Mouse (Mus musculus): ENCODE measurements around the gene Mapk3. TPM values are rescaled to one million over a fixed set of nuclear protein-coding genes. Genes with fewer than 3 reads are reported as not detected.
"Not testable (repeated sequence)": the region's sequence is repeated elsewhere in the genome, so short reads cannot be mapped to it uniquely, and the experiment has no call there.

Mapk3 gene
- polyA plus RNA-seq, 1 experiment: 548 TPM

DNA sequence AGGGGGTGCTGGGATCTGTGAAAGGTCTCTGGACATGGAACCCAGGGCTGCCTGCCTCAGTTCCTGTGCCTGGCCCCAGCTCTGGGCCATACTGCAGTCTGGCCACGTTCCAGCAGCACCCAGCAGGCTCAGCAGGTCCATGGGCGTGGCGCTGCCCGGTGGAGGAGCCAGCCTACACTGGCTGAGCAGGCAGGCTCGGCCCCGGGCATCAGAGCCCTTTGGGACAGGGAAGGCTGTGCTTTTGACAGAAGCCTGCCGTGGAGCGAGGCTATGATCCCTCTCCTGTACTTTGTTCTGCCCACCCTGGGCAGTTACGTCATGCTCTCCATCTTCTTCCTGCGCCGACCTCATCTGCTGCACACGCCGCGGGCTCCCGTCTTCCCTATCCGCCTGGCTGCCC lies 6.8 kb downstream of the Mapk3 start, which contains the start of gene Gdpd3:
Gdpd3 (plus strand) TSS at position 134 of the 400 bp plus-strand sequence.
- no peak within 1 kb of the TSS for H3K4me3 ChIP-seq (replicated peaks; ENCODE audit: extremely low read depth, low read depth, low read length)

GRCm38 (mm10) chr7:126767001-126767400 lies 7.6 kb downstream of the Mapk3 start:
- Histone ChIP-seq H3K4me3 (replicated peaks; ENCODE audit: extremely low read depth, low read depth, low read length) (no peak overlapping the region), H3K4me1 (ENCODE audit: control insufficient read depth, insufficient read depth, low read length) (peaks cover 13% of the 10 kb centered on the region; the same call in 1 of the 2 replicates)
- 83% methylated on average over 8 of the region's 8 CpGs for WGBS
- TF ChIP-seq POLR2A (IDR thresholded peaks at IDR 0.05; ENCODE audit: borderline replicate concordance, extremely low read depth, low read depth, low read length) (no peak), CTCF (IDR thresholded peaks at IDR 0.05; ENCODE audit: insufficient read depth, low read length) (no peak)
- DNase-seq: no peak

More for the DNA sequence above, 6.8 kb downstream of the Mapk3 start, which contains the start of gene Gdpd3:
- peaks cover 16% of the 10 kb centered on the region for H3K4me1 ChIP-seq (ENCODE audit: control insufficient read depth, insufficient read depth, low read length)
- no peak for TF ChIP-seq CTCF (IDR thresholded peaks at IDR 0.05; ENCODE audit: insufficient read depth, low read length)
- TF ChIP-seq POLR2A (IDR thresholded peaks at IDR 0.05; ENCODE audit: borderline replicate concordance, extremely low read depth, low read depth, low read length): no peak
- DNase-seq: no peak
- WGBS: 77% methylated on average over 16 of the region's 16 CpGs

- H3K4me3 ChIP-seq (replicated peaks; ENCODE audit: extremely low read depth, low read depth, low read length): no peak overlapping the region
- no peak for DNase-seq
- WGBS: 67% methylated on average over 12 of the region's 12 CpGs
- TF ChIP-seq CTCF (IDR thresholded peaks at IDR 0.05; ENCODE audit: insufficient read depth, low read length) (no peak), POLR2A (IDR thresholded peaks at IDR 0.05; ENCODE audit: borderline replicate concordance, extremely low read depth, low read depth, low read length) (no peak)
- H3K4me1 ChIP-seq (ENCODE audit: control insufficient read depth, insufficient read depth, low read length): peaks cover 14% of the 10 kb centered on the region
Measured at GRCm38 (mm10) chr7:126770784-126771183, 11.4 kb downstream of the Mapk3 start.

- WGBS: 71% methylated on average over 2 of the region's 2 CpGs
Measured at GRCm38 (mm10) chr7:126773351-126773750, 13.9 kb downstream of the Mapk3 start.

DNA sequence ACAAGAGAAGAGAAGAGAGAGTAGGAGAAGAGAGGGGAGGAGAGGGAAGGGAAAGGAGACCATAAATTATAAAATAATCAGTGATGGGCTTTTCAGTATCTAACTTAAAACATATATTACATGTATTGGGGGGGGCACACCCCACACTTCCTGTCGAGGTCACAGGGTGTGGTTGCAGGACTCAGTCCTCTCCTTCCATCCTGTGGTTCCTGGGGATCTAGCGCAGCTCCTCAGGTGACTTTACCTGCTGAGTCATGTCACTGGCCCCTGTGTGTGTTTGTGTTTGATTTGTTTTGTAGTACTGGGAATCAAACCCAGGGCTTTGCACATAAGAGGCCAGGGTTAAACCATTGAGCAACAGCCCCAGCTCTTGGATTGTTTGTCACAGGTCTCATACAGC lies 15.1 kb downstream of the Mapk3 start:
- Histone ChIP-seq H3K4me1 (ENCODE audit: control insufficient read depth, insufficient read depth, low read length) (peaks cover 29% of the 10 kb centered on the region), H3K4me3 (replicated peaks; ENCODE audit: extremely low read depth, low read depth, low read length) (no peak overlapping the region)
- WGBS: 35% methylated on average over 2 of the region's 2 CpGs
- no peak for DNase-seq
- TF ChIP-seq CTCF (IDR thresholded peaks at IDR 0.05; ENCODE audit: insufficient read depth, low read length) (no peak), POLR2A (IDR thresholded peaks at IDR 0.05; ENCODE audit: borderline replicate concordance, extremely low read depth, low read depth, low read length) (no peak)

More at GRCm38 (mm10) chr7:126773351-126773750, 13.9 kb downstream of the Mapk3 start:
- peaks cover 21% of the 10 kb centered on the region for H3K4me1 ChIP-seq (ENCODE audit: control insufficient read depth, insufficient read depth, low read length)
- TF ChIP-seq POLR2A (IDR thresholded peaks at IDR 0.05; ENCODE audit: borderline replicate concordance, extremely low read depth, low read depth, low read length): no peak
- TF ChIP-seq CTCF (IDR thresholded peaks at IDR 0.05; ENCODE audit: insufficient read depth, low read length): no peak
- no peak for DNase-seq
- no peak overlapping the region for H3K4me3 ChIP-seq (replicated peaks; ENCODE audit: extremely low read depth, low read depth, low read length)

GRCm38 (mm10) chr7:126775185-126775977 lies 16.0 kb downstream of the Mapk3 start:
- WGBS: 56% methylated on average over 10 of the region's 10 CpGs
- DNase-seq: peak; percentile 41
- H3K4me1 ChIP-seq (ENCODE audit: control insufficient read depth, insufficient read depth, low read length): peaks cover 33% of the 10 kb centered on the region
- no peak for TF ChIP-seq POLR2A (IDR thresholded peaks at IDR 0.05; ENCODE audit: borderline replicate concordance, extremely low read depth, low read depth, low read length)
- peak; percentile 40; the same call in 1 of the 2 replicates for TF ChIP-seq CTCF (IDR thresholded peaks at IDR 0.05; ENCODE audit: insufficient read depth, low read length)
- H3K4me3 ChIP-seq (replicated peaks; ENCODE audit: extremely low read depth, low read depth, low read length): no peak overlapping the region

- WGBS: 56% methylated on average over 3 of the region's 3 CpGs
- no peak overlapping the region for H3K4me3 ChIP-seq (replicated peaks; ENCODE audit: extremely low read depth, low read depth, low read length)
Measured at GRCm38 (mm10) chr7:126775978-126776234, 16.5 kb downstream of the Mapk3 start.

DNA sequence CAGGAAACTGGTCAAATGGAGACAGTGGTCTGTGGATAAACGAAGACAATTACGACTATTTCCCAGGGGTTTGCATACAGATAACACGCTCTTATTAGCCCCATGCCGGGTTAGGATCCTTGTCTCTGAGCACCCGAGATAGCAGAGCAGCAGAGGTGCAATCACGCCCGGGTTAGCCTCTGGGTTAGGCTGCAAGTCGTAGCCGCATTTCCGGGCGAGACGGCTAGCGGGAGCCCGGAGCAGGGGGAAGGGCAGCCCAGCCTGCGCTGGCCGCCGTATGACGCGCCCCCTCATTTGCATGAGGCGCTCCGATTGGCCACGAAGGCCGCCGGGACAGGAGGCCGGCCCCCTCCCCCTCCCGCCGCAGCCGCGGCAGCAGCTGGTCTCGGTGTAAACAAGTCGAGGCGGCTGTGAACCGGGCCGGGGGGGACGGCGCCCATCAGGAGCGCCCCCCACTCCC lies 17.2 kb downstream of the Mapk3 start, which contains the start of gene Ypel3:
Ypel3 (plus strand) TSS at position 358 of the 460 bp plus-strand sequence.
- peaks cover 34% of the 10 kb centered on the region for H3K4me1 ChIP-seq (ENCODE audit: control insufficient read depth, insufficient read depth, low read length)
- H3K4me3 ChIP-seq (replicated peaks; ENCODE audit: extremely low read depth, low read depth, low read length): peak within 1 kb of the TSS; percentile 92
- peak; percentile 60; the same call in 1 of the 2 replicates for TF ChIP-seq POLR2A (IDR thresholded peaks at IDR 0.05; ENCODE audit: borderline replicate concordance, extremely low read depth, low read depth, low read length)
- no peak for TF ChIP-seq CTCF (IDR thresholded peaks at IDR 0.05; ENCODE audit: insufficient read depth, low read length)
- under 1% methylated on average over 35 of the region's 37 CpGs for WGBS
- DNase-seq: peak; percentile 91

More at GRCm38 (mm10) chr7:126775978-126776234, 16.5 kb downstream of the Mapk3 start:
- DNase-seq: no peak
- TF ChIP-seq CTCF (IDR thresholded peaks at IDR 0.05; ENCODE audit: insufficient read depth, low read length) (no peak), POLR2A (IDR thresholded peaks at IDR 0.05; ENCODE audit: borderline replicate concordance, extremely low read depth, low read depth, low read length) (no peak)
- H3K4me1 ChIP-seq (ENCODE audit: control insufficient read depth, insufficient read depth, low read length): peaks cover 34% of the 10 kb centered on the region

GRCm38 (mm10) chr7:126777476-126777875 lies 18.1 kb downstream of the Mapk3 start:
- no peak for DNase-seq
- H3K4me1 ChIP-seq (ENCODE audit: control insufficient read depth, insufficient read depth, low read length): peaks cover 34% of the 10 kb centered on the region
- 26% methylated on average over 10 of the region's 10 CpGs for WGBS
- peak overlapping the region; percentile 92 for H3K4me3 ChIP-seq (replicated peaks; ENCODE audit: extremely low read depth, low read depth, low read length)
- no peak for TF ChIP-seq POLR2A (IDR thresholded peaks at IDR 0.05; ENCODE audit: borderline replicate concordance, extremely low read depth, low read depth, low read length)
- TF ChIP-seq CTCF (IDR thresholded peaks at IDR 0.05; ENCODE audit: insufficient read depth, low read length): no peak

DNA sequence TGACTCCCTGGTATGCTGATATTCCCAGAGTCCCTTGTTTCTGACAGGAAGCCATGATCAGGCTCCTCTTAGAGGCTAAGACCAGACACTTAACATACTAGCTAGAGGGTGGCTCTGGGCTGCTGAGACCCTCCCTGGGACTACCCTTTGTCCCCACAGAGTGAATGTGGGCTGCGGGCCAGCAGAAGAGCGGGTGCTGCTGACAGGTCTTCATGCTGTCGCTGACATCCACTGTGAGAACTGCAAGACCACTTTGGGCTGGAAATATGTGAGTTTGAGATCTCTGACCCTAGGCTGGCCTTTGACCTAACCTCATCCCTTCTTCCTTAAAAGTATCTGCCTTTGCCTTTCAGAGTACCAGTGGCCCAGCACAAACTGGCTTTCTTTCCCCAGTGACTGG lies 18.7 kb downstream of the Mapk3 start:
- Histone ChIP-seq H3K4me1 (ENCODE audit: control insufficient read depth, insufficient read depth, low read length) (peaks cover 34% of the 10 kb centered on the region), H3K4me3 (replicated peaks; ENCODE audit: extremely low read depth, low read depth, low read length) (no peak overlapping the region)
- no peak for DNase-seq
- 68% methylated on average over 3 of the region's 3 CpGs for WGBS
- TF ChIP-seq POLR2A (IDR thresholded peaks at IDR 0.05; ENCODE audit: borderline replicate concordance, extremely low read depth, low read depth, low read length) (no peak), CTCF (IDR thresholded peaks at IDR 0.05; ENCODE audit: insufficient read depth, low read length) (no peak)

GRCm38 (mm10) chr7:126779101-126779500 lies 19.7 kb downstream of the Mapk3 start:
- H3K4me3 ChIP-seq (replicated peaks; ENCODE audit: extremely low read depth, low read depth, low read length); DNase-seq: not testable (repeated sequence)
- peaks cover 34% of the 10 kb centered on the region for H3K4me1 ChIP-seq (ENCODE audit: control insufficient read depth, insufficient read depth, low read length)
- 70% methylated on average over 7 of the region's 7 CpGs for WGBS

Measured in lung, adult 2 months (tissue).